Mouse (Mus musculus) neural tube, embryonic 11.5 days (tissue): ENCODE results near the gene Zfp652. TPM values are rescaled to one million over a fixed set of nuclear protein-coding genes. Genes with fewer than 3 reads are reported as not detected.
A peak's percentile ranks its signal among the peaks of the same experiment; 100 is the strongest.
"Not testable (repeated sequence)": the region's sequence is repeated elsewhere in the genome, so short reads cannot be mapped to it uniquely, and the experiment has no call there.

Source experiments
- ATAC-seq: fragments of 200-750 bp; cut with Nextera tagmentation; 2 replicates; pipeline ENCODE4 v1.8.0; 2017; ENCODE audit warnings: moderate number of reproducible peaks, mild to moderate bottlenecking, moderate TSS enrichment, moderate library complexity; ENCODE audit not compliant: insufficient read depth, low FRiP score, low TSS enrichment
- DNase-seq: peaks from one replicate; pipeline ENCODE4 v3.0.0-alpha.2; 2015; ENCODE audit warnings: low spot score
- H3K27ac ChIP-seq: fragments of 300-500 bp; sonication (generic); 2 replicates; pipeline ENCODE4 v1.5.1; 2014; ENCODE audit warnings: low read depth, mild to moderate bottlenecking, low read length
- H3K27me3 ChIP-seq: fragments of 300-500 bp; sonication (generic); 2 replicates; pipeline ENCODE4 v1.6.1; 2014; ENCODE audit warnings: mild to moderate bottlenecking, low read length, mixed read lengths; ENCODE audit not compliant: control insufficient read depth, insufficient read depth
- H3K36me3 ChIP-seq: fragments of 300-500 bp; sonication (generic); 2 replicates; pipeline ENCODE4 v1.6.1; 2014; ENCODE audit warnings: mild to moderate bottlenecking, low read length, moderate library complexity, mixed read lengths; ENCODE audit not compliant: control insufficient read depth, insufficient read depth
- H3K4me1 ChIP-seq: fragments of 300-500 bp; sonication (generic); 2 replicates; pipeline ENCODE4 v1.6.1; 2014; ENCODE audit warnings: low read length, mixed read lengths; ENCODE audit not compliant: control insufficient read depth, insufficient read depth
- H3K4me2 ChIP-seq: fragments of 300-500 bp; sonication (generic); 2 replicates; pipeline ENCODE4 v1.6.1; 2014; ENCODE audit warnings: low read depth, mild to moderate bottlenecking, moderate library complexity
- H3K4me3 ChIP-seq: fragments of 300-500 bp; sonication (generic); 2 replicates; pipeline ENCODE4 v1.5.1; 2014; ENCODE audit warnings: low read depth, low read length
- H3K9ac ChIP-seq: fragments of 300-500 bp; sonication (generic); 2 replicates; pipeline ENCODE4 v1.6.1; 2014; ENCODE audit warnings: mild to moderate bottlenecking, low read length
- H3K9me3 ChIP-seq: fragments of 300-500 bp; sonication (generic); 2 replicates; pipeline ENCODE4 v1.6.1; 2016; ENCODE audit warnings: low read length; ENCODE audit not compliant: control insufficient read depth
- WGBS: fragments of 180-500 bp; shearing (Covaris S2); extraction: QIAGEN DNeasy Blood & Tissue Kit; methylation state at CpG from one replicate; pipeline ENCODE4 v1.1.7; 2014; 5-methylcytosine and 5-hydroxymethylcytosine counted together
- polyA plus RNA-seq: library from polyadenylated mRNA; unstranded; fragments of >200 nt; fragmentation: Nextera tagmentation; extraction: Ambion mirVana; gene quantifications from 2 replicates; pipeline ENCODE4 v1.2.1, GENCODE M21; 2014

The Zfp652 gene
- 11.9 and 12.3 TPM in 2 replicates for polyA plus RNA-seq

GRCm38 (mm10) chr11:95712563-95713224, at the start of gene Zfp652:
Gene Zfp652, plus strand, starts transcription at chr11:95712673.
- Histone ChIP-seq H3K27ac (peak within 1 kb of the TSS; percentile 95), H3K9me3 (no peaks in the 10 kb centered on the region), H3K4me3 (peak within 1 kb of the TSS; percentile 89), H3K4me1 (peaks cover 11% of the 10 kb centered on the region), H3K4me2 (peak within 1 kb of the TSS; percentile 90), H3K27me3 (no peaks in the 10 kb centered on the region), H3K9ac (peak within 1 kb of the TSS; percentile 89), H3K36me3 (no peaks in the 10 kb centered on the region)
- 0% methylated on average over 20 of the region's 103 CpGs for WGBS
- peak; percentile 87 for ATAC-seq
- peak; percentile 90 for DNase-seq

GRCm38 (mm10) chr11:95666529-95667149, 45.8 kb upstream of the Zfp652 start, which contains the start of gene Phb:
Gene Phb, plus strand, starts transcription at chr11:95666957.
- Histone ChIP-seq H3K36me3 (no peaks in the 10 kb centered on the region), H3K27ac (no peak within 1 kb of the TSS), H3K27me3 (no peaks in the 10 kb centered on the region), H3K9ac (peak within 1 kb of the TSS; percentile 44), H3K4me2 (peak within 1 kb of the TSS; percentile 70), H3K9me3 (no peaks in the 10 kb centered on the region), H3K4me1 (no peaks in the 10 kb centered on the region), H3K4me3 (peak within 1 kb of the TSS; percentile 68)
- ATAC-seq (peak; percentile 94), DNase-seq (peak; percentile 93)
- 1% methylated on average over 25 of the region's 25 CpGs for WGBS

GRCm38 (mm10) chr11:95667177-95667576, 45.3 kb upstream of the Zfp652 start:
- no peak overlapping the region for H3K27ac ChIP-seq
- H3K36me3 ChIP-seq, result no peaks in the 10 kb centered on the region; the same call in 1 of the 2 replicates
- ATAC-seq (no peak; the same call in 1 of the 2 replicates), DNase-seq (no peak)
- peak overlapping the region; percentile 70 for H3K4me2 ChIP-seq
- H3K27me3 ChIP-seq, result no peaks in the 10 kb centered on the region
- H3K4me3 ChIP-seq, result peak overlapping the region; percentile 68
- no peaks in the 10 kb centered on the region for H3K4me1 ChIP-seq
- peak overlapping the region; percentile 44 for H3K9ac ChIP-seq
- WGBS, result 4% methylated on average over 11 of the region's 11 CpGs
- H3K9me3 ChIP-seq, result no peaks in the 10 kb centered on the region

- H3K27ac ChIP-seq, H3K4me2 ChIP-seq, H3K9ac ChIP-seq, DNase-seq, H3K36me3 ChIP-seq, ATAC-seq, H3K27me3 ChIP-seq, H3K4me3 ChIP-seq, H3K4me1 ChIP-seq, H3K9me3 ChIP-seq: not testable (repeated sequence)
- 84% methylated on average over 7 of the region's 7 CpGs for WGBS
Observed at GRCm38 (mm10) chr11:95668086-95668485, 44.4 kb upstream of the Zfp652 start.

- Histone ChIP-seq H3K27ac (0 out of 2 replicates have a peak overlapping the region, but pooled peaks have one; percentile 40), H3K9me3 (no peaks in the 10 kb centered on the region), H3K9ac (no peak overlapping the region), H3K4me1 (peaks cover 4% of the 10 kb centered on the region; the same call in 1 of the 2 replicates), H3K36me3 (peaks cover 6% of the 10 kb centered on the region), H3K4me3 (no peak overlapping the region), H3K27me3 (no peaks in the 10 kb centered on the region), H3K4me2 (no peak overlapping the region)
- ATAC-seq, result no peak
- 84% methylated on average over 14 of the region's 14 CpGs for WGBS
- no peak for DNase-seq
Observed at GRCm38 (mm10) chr11:95675498-95675897, 37.0 kb upstream of the Zfp652 start.

- H3K36me3 ChIP-seq, result peaks cover 9% of the 10 kb centered on the region
- H3K27me3 ChIP-seq, result no peaks in the 10 kb centered on the region
- no peak overlapping the region for H3K27ac ChIP-seq
- no peak overlapping the region for H3K9ac ChIP-seq
- no peak overlapping the region for H3K4me3 ChIP-seq
- H3K9me3 ChIP-seq, result no peaks in the 10 kb centered on the region
- WGBS, result 19% methylated on average over 6 of the region's 6 CpGs
- ATAC-seq, result no peak
- peaks cover 4% of the 10 kb centered on the region; the same call in 1 of the 2 replicates for H3K4me1 ChIP-seq
- DNase-seq, result peak; percentile 89
- H3K4me2 ChIP-seq, result no peak overlapping the region
Observed at GRCm38 (mm10) chr11:95676307-95676706, 36.2 kb upstream of the Zfp652 start.

GRCm38 (mm10) chr11:95677925-95678701, 34.4 kb upstream of the Zfp652 start:
- H3K4me1 ChIP-seq, result peaks cover 9% of the 10 kb centered on the region
- H3K27me3 ChIP-seq, result no peaks in the 10 kb centered on the region
- H3K4me2 ChIP-seq, result no peak overlapping the region
- no peak overlapping the region for H3K27ac ChIP-seq
- H3K4me3 ChIP-seq, result no peak overlapping the region
- DNase-seq (no peak), ATAC-seq (no peak)
- H3K9ac ChIP-seq, result no peak overlapping the region
- H3K36me3 ChIP-seq, result peaks cover 9% of the 10 kb centered on the region
- 72% methylated on average over 14 of the region's 14 CpGs for WGBS
- H3K9me3 ChIP-seq, result no peaks in the 10 kb centered on the region

- WGBS, result 57% methylated on average over 9 of the region's 9 CpGs
- peaks cover 9% of the 10 kb centered on the region for H3K36me3 ChIP-seq
- no peak overlapping the region for H3K9ac ChIP-seq
- DNase-seq (peak; percentile 18), ATAC-seq (no peak)
- H3K27ac ChIP-seq, result peak overlapping the region; percentile 62; the same call in 1 of the 2 replicates
- no peaks in the 10 kb centered on the region for H3K9me3 ChIP-seq
- no peak overlapping the region for H3K4me2 ChIP-seq
- peaks cover 6% of the 10 kb centered on the region; the same call in 1 of the 2 replicates for H3K4me1 ChIP-seq
- no peaks in the 10 kb centered on the region for H3K27me3 ChIP-seq
- H3K4me3 ChIP-seq, result no peak overlapping the region
Observed at GRCm38 (mm10) chr11:95681995-95682601, 30.4 kb upstream of the Zfp652 start.
